Mouse (Mus musculus) kidney, postnatal 4 days (tissue): ENCODE measurements around the gene Igf1.
A peak's percentile ranks its signal among the peaks of the same experiment; 100 is the strongest.

Experiments used
- DNase-seq, 2 experiments: peaks; one replicate each; pipeline ENCODE4 v3.0.0; 2021; ENCODE audit warnings: mixed read lengths in 2 of 2

The Igf1 gene

DNA sequence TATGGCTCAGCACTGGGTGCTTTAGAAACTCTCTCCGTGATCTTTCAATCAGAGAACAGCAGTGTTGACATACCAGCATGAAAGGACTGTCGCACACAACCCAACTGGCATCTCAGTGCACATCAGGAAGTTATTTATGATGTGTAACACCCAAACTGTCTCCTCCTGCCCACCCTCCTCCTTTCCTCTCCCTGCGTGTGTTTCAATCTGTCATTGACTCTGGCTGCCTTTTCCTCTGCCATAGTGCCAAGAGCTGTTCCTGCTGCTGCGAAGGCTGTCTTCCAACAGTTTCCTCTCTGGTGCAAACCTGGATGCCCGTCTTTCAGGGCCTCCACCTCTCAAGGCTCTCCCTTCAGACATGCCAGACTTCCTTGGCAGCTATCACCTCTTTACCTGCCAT lies 46.3 kb downstream of the Igf1 start:
- DNase-seq: no peak

DNA sequence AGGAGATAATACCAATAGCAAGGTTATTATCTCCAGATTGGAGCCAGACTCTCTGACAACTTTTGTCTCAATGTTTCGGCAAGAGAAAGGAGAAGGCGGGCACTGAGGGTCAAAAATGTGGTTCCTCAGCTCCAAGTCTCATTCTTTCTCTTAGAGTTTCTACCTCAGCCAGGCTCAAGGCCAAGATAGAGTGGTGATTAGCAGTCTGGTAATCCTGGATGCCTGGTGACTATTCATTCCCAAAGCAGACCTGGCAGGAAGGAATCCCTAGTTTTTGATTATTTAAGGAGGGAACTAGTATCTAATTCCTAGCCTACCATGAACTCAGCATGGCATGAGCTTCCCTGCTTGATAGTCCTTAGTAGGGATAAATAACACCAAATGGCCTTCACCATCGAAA lies 47.0 kb downstream of the Igf1 start:
- no peak for DNase-seq

DNA sequence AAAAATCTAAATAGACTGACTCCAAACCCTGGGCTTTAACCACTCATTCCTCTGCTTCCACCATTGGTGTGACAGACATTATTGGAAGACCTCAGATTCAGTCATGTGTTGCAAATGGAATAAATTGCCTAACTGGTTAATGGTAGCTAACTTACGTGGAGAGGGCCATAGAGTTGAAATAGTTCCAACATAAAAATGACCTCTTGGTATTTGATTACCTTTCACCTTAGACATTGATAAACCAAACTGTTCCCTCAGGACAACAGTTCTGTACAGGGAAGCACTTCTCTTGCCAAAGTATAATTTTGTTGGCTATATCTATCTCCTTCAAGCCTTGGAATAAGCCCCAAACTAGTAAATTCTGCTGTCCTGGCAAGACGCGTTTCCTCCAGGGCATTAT lies 48.1 kb downstream of the Igf1 start:
- no peak for DNase-seq

DNA sequence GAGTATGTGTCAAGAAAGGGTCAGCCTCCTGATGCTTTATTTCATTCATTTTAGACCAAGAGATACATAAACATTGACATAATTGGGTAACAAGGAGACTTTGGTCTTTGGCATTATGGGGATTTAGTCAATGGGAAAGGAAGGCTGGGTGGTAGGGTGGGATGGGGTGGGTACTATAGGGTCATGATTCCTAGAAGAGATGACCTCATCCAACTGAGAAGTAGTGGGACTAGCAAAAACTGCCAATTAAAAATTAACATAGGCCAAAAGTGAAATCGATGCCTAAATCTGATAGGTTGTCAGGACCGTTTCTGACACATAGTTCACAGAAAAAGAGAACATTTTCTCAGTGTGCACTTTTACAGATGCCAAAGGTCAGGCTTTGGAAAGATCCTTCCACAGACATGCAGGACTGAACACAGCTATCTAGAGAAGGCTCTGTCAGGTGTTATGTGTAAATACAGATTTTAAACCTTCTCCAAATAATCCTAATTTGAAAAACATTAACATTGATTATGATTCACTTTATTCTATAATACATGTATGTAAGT lies 48.8 kb downstream of the Igf1 start:
- no peak for DNase-seq

DNA sequence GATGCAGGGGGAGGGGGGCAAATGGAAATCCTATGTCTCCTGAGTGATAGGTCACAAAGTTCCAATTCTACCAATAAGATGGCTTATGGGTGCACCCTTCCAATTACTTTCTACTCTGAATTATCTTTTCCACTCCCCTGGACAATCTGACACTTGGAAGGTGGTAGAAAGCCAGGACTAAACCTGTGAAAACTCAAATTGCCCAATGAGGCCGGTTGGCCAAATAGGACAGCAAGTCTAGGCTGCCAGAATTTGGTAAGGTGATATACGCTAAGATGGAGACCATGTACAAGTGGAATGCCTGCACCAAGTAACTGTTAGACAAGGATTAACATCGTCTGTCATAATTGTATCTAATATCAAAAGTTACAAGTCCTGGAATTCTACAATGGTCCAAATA lies 55.8 kb downstream of the Igf1 start:
- DNase-seq: no peak

DNA sequence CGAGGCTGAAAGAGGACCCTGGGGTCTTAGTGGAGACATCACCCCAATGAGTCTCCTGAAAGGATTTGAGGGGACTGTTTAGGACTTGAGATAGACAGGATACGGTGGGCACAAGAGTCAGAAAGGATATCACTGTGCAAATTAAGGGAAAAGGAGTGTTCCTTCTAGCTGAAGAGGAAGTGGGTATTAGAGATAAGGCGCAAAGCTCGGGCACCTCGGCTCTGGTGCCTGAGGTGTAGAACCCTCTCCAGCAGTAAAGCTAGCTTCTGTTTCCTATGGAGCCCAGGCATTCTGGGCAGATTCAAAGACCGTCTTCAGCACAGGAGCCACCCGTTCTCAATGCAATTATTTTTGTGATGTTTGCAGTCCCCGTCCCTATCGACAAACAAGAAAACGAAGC lies 56.9 kb downstream of the Igf1 start:
- no peak for DNase-seq

DNA sequence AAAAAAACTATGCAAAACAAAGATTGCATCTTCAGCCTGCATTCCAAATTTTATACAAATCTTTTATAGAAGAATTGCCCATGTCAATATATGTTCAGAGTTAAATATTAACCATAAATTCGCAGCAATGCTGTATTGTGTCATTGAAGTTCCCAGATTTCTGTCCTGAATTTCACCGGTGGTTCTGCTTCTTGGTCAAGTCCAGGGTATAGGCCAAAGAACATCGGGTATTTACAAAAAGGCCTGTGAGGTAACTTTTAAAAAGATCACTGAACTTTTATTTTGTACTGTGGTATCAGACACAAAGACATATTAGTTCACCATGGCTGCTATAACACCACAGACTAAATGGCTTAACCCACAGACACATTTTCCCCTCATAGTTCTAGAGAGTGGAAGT lies 57.7 kb downstream of the Igf1 start:
- no peak for DNase-seq

DNA sequence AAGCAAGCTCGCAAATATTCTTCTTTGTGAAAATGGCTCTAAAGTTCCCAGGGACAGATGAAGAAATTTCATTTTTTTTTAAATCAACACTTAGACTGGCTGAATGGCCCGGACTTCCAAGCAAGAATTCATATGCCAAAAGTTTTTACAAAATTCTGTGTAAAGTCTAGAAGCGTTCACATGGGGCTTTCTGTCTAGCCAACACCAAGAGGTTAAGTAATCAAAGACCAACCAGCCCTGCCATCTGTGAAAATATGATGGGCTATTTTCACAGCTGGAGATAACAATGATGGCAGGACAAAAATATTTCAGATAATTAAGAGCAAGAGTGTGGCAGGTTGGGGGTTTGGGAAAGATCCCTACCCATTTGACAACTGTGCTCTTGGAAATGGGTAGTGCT lies 64.2 kb downstream of the Igf1 start:
- no peak for DNase-seq

DNA sequence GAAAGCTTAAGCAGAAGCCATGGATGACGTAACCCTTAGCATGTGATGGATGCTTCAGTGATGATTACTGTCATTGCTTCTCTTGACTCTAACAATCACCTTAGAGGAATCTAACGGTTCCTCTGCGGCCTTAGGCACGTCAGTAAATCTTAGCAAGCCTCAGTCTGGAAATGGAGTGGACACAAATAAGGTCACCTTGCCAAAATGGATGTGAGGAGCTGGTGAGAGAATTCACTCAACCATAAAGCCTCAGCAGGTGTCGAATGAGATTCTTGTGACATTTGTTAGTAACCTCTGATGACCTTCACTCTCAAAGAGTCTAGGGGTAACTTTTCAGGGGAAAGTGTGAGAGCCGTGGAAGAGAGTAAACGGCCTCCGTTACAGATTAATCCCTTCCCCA lies 68.5 kb downstream of the Igf1 start:
- no peak for DNase-seq

DNA sequence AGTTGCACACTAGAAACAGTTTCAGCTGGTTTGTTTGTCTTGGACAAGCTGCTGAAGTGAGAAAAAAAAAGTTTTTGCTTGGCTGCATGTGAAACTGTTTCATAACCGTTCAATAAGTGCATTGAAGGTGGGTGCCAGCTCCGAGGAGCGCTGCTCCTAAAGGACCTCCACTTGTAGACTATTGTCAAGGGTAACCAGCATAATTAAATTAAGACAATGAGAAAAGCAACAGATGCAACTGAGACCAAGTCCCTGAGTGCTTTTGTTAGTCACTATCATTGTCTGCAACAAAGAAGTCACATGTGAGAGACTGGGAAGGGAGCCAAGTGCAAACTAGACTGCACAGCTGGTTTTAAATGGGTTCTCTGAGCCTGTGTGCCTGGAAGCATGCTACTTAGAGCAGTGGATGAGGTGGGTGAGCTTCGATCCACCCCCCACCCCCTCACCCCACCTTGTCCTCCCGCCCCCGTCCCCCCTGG lies 69.1 kb downstream of the Igf1 start:
- DNase-seq: peak; percentile 46 to 68

DNA sequence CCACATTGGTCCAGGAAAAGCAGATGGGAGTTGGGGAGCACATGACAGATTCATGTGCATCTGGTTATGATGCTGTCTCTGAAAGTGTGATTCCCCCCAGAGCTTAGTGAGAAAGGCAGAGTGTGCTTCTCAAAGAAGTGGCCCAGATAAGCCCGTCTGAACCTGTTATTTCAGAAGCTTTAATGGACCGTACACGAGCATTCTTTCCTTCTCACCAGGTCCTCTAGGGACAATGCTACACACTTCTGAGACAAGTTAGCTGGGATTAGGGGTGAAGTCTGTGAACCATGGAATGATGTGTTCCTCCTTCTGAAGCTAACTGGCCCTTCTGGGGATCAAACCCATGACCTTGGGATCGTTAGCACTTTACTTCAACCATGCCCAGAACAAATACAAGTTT lies 90.1 kb downstream of the Igf1 start:
- no peak for DNase-seq

DNA sequence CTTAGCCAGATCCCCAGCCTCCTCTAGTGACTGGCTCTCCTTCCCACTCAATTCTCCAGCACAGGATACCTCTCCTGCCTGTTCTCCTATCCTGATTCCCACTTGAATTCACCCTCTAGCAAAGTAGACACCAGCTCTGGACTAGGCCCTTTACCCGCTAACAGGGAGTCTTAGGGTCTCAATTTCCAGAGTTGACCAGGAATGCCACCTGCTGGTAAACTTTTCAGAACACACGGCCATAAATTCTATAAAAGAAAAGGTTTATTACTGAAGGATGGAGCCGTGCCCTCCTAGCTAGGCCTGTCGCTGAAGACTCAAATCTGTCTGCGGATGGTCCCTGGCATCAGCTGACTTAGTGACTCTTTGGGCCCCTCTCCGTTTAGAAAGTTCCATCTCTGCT lies 113.5 kb downstream of the Igf1 start:
- peak; percentile 9 to 12 for DNase-seq

DNA sequence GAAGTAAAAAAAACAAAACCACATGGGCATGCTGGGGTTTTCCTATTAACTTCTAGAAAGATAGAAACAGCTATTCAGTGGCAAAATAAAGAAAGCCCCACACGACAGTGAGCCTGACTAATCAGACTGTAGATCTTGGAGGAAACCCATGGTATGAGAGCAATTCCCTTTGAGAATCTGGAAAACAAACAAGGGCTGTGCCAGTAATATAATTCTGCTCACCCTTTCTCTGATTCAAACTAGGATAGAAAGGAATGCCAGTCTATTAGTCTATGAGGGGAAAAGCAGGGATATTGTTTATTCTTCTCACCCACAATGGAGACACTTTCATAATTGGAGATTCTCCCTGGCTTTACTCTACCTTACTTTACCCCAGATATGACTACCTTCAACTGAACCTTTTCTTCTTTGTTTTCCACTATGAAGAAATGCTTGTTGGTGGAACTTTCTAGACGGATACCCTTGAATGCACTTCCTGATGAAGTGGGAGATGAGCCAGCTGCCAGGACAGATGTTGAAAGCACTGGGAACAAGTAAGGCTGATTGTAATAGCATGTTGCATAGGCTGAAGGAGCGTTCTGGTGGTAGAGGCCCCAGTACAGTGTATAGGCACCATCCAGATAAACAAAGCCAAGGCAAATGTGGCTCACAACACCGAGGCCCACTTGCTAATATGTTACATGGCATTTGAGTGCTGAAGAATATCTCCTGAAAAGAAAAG lies 116.0 kb downstream of the Igf1 start:
- peak; percentile 13 to 16 for DNase-seq

DNA sequence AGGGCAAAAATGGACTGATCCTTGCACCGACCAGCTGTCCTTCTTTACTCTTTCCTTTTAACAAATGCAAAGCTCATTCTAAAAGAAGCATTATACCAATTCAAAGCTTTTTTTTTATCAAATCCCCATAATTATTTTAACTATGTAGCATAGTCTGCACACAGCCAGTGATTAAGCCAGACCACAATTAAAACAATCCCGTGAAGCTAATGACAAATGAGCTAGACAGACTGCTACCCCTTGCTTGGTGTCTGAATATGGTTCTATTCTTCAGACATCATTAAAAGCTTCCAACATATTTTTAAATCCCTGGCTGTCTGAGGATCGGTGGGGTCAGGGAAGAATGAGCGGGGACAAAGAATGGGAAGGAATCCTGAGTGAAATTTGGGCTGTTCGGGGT lies 127.3 kb downstream of the Igf1 start:
- no peak for DNase-seq

DNA sequence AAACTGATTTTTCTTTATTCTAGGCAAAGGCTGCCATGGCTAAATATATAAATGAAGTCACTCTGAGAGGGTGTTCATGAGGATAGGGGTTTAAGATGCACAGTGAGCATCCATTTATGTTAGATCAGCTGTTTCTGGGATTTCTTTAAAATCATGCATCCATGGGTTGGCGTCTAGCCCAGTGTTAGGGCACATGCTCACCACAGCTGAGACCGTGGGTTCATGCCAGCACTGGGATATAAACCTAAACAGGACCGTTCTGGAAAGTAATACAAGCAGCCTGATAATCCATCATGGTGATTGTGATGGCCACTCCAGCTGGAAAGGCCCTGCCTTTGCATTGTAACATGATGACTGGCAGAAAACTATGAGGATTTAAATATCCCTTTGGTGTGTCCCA lies 128.1 kb downstream of the Igf1 start:
- DNase-seq: no peak
